Mouse (Mus musculus) heart, embryonic 16.5 days (tissue): ENCODE measurements around the gene Ubxn11. TPM values are rescaled to one million over a fixed set of nuclear protein-coding genes. Genes with fewer than 3 reads are reported as not detected.

Experiments
- ATAC-seq: fragments of 200-750 bp; cut with Nextera tagmentation; replicated peaks from 2 replicates; pipeline ENCODE4 v1.8.0; 2017; ENCODE audit warnings: moderate number of reproducible peaks; ENCODE audit not compliant: insufficient read depth, low FRiP score; ENCODE audit errors: extremely low read depth
- H3K27ac ChIP-seq: fragments of 300-500 bp; sonication (generic); 2 replicates; pipeline ENCODE4 v1.5.1; 2014; ENCODE audit warnings: mild to moderate bottlenecking, low read length, control low read depth, moderate library complexity
- H3K27me3 ChIP-seq: fragments of 300-500 bp; sonication (generic); 2 replicates; pipeline ENCODE4 v1.6.1; 2014; ENCODE audit warnings: low read length, mixed read lengths; ENCODE audit not compliant: control insufficient read depth, insufficient read depth
- H3K36me3 ChIP-seq: fragments of 300-500 bp; sonication (generic); 2 replicates; pipeline ENCODE4 v1.6.1; 2014; ENCODE audit not compliant: control insufficient read depth, insufficient read depth
- H3K4me1 ChIP-seq: fragments of 300-500 bp; sonication (generic); 2 replicates; pipeline ENCODE4 v1.6.1; 2014; ENCODE audit warnings: low read length, mixed read lengths; ENCODE audit not compliant: control insufficient read depth, insufficient read depth
- H3K4me2 ChIP-seq: fragments of 300-500 bp; sonication (generic); 2 replicates; pipeline ENCODE4 v1.6.1; 2014; ENCODE audit warnings: low read depth, mild to moderate bottlenecking, control low read depth, low read length
- H3K4me3 ChIP-seq: fragments of 300-500 bp; sonication (generic); 2 replicates; pipeline ENCODE4 v1.5.1; 2014; ENCODE audit warnings: mild to moderate bottlenecking, control low read depth, low read length
- H3K9ac ChIP-seq: fragments of 300-500 bp; sonication (generic); 2 replicates; pipeline ENCODE4 v1.6.1; 2014; ENCODE audit warnings: low read length, control low read depth
- H3K9me3 ChIP-seq: fragments of 300-500 bp; sonication (generic); replicated peaks from 2 replicates; pipeline ENCODE4 v1.6.1; 2016; ENCODE audit warnings: low read length; ENCODE audit not compliant: control insufficient read depth
- WGBS: fragments of 180-500 bp; shearing (Covaris S2); extraction: QIAGEN DNeasy Blood & Tissue Kit; methylation state at CpG from one replicate; pipeline ENCODE4 v1.1.7; 2014; 5-methylcytosine and 5-hydroxymethylcytosine counted together
- polyA plus RNA-seq: library from polyadenylated mRNA; unstranded; fragments of >200 nt; fragmentation: Nextera tagmentation; extraction: Ambion mirVana; gene quantifications from 2 replicates; pipeline ENCODE4 v1.2.1, GENCODE M21; 2015

Gene Ubxn11
- polyA plus RNA-seq, 1 experiment from 2014 or later = 3.5 TPM

GRCm38 (mm10) chr4:134126300-134127120 is 24.1 kb downstream of the Ubxn11 start:
- Histone ChIP-seq H3K9me3 (no peaks in the 10 kb centered on the region), H3K27ac (no peak overlapping the region), H3K36me3 (peaks cover 6% of the 10 kb centered on the region), H3K27me3 (no peaks in the 10 kb centered on the region), H3K4me2 (no peak overlapping the region), H3K4me3 (no peak overlapping the region), H3K4me1 (peaks cover 18% of the 10 kb centered on the region), H3K9ac (no peak overlapping the region)
- 86% methylated on average over 21 of the region's 21 CpGs for WGBS
- no peak for ATAC-seq

GRCm38 (mm10) chr4:134127121-134127455 is 24.7 kb downstream of the Ubxn11 start:
- 81% methylated on average over 7 of the region's 7 CpGs for WGBS
- Histone ChIP-seq H3K27ac (no peak overlapping the region), H3K36me3 (peaks cover 7% of the 10 kb centered on the region), H3K4me1 (peaks cover 18% of the 10 kb centered on the region), H3K4me3 (no peak overlapping the region; the same call in 1 of the 2 replicates), H3K27me3 (no peaks in the 10 kb centered on the region), H3K9ac (no peak overlapping the region), H3K4me2 (peak overlapping the region; percentile 81; the same call in 1 of the 2 replicates), H3K9me3 (no peaks in the 10 kb centered on the region)
- ATAC-seq = no peak

- Histone ChIP-seq H3K4me2 (peak overlapping the region; percentile 81), H3K36me3 (peaks cover 7% of the 10 kb centered on the region), H3K4me1 (peaks cover 18% of the 10 kb centered on the region), H3K9ac (peak overlapping the region; percentile 89), H3K27me3 (no peaks in the 10 kb centered on the region), H3K4me3 (peak overlapping the region; percentile 80), H3K9me3 (no peaks in the 10 kb centered on the region), H3K27ac (no peak overlapping the region; the same call in 1 of the 2 replicates)
- ATAC-seq = no peak
- WGBS = 46% methylated on average over 8 of the region's 8 CpGs
Measured at GRCm38 (mm10) chr4:134127793-134128192, 25.4 kb downstream of the Ubxn11 start.

- peak; percentile 96 for ATAC-seq
- Histone ChIP-seq H3K4me1 (peaks cover 18% of the 10 kb centered on the region), H3K9ac (peak within 1 kb of the TSS; percentile 89), H3K27me3 (no peaks in the 10 kb centered on the region), H3K9me3 (no peaks in the 10 kb centered on the region), H3K36me3 (peaks cover 7% of the 10 kb centered on the region), H3K4me3 (peak within 1 kb of the TSS; percentile 80), H3K27ac (peak within 1 kb of the TSS; percentile 82), H3K4me2 (peak within 1 kb of the TSS; percentile 81)
- WGBS = under 1% methylated on average over 47 of the region's 50 CpGs
Measured at GRCm38 (mm10) chr4:134128221-134128982, 26.0 kb downstream of the Ubxn11 start, which contains the start of gene Sh3bgrl3. Sh3bgrl3 (minus strand) TSS chr4:134128789.

- WGBS = under 1% methylated on average over 14 of the region's 14 CpGs
- Histone ChIP-seq H3K4me3 (peak overlapping the region; percentile 80), H3K4me2 (peak overlapping the region; percentile 81), H3K36me3 (peaks cover 7% of the 10 kb centered on the region), H3K4me1 (peaks cover 18% of the 10 kb centered on the region), H3K27ac (peak overlapping the region; percentile 82), H3K9ac (peak overlapping the region; percentile 76), H3K27me3 (no peaks in the 10 kb centered on the region), H3K9me3 (no peaks in the 10 kb centered on the region)
- ATAC-seq = peak; percentile 61
Measured at GRCm38 (mm10) chr4:134128983-134129362, 26.6 kb downstream of the Ubxn11 start.

GRCm38 (mm10) chr4:134129482-134129881 is 27.1 kb downstream of the Ubxn11 start:
- Histone ChIP-seq H3K4me2 (peak overlapping the region; percentile 81), H3K4me3 (peak overlapping the region; percentile 80), H3K9ac (peak overlapping the region; percentile 76), H3K27me3 (no peaks in the 10 kb centered on the region), H3K27ac (peak overlapping the region; percentile 82), H3K36me3 (peaks cover 7% of the 10 kb centered on the region), H3K4me1 (peaks cover 16% of the 10 kb centered on the region), H3K9me3 (no peaks in the 10 kb centered on the region)
- no peak for ATAC-seq
- 27% methylated on average over 6 of the region's 6 CpGs for WGBS

- Histone ChIP-seq H3K36me3 (peaks cover 7% of the 10 kb centered on the region), H3K4me1 (peaks cover 15% of the 10 kb centered on the region), H3K27ac (no peak overlapping the region), H3K27me3 (no peaks in the 10 kb centered on the region), H3K4me3 (no peak overlapping the region), H3K9me3 (no peaks in the 10 kb centered on the region), H3K4me2 (no peak overlapping the region), H3K9ac (no peak overlapping the region)
- WGBS = 64% methylated on average over 3 of the region's 3 CpGs
- no peak for ATAC-seq
Measured at GRCm38 (mm10) chr4:134132117-134132516, 29.7 kb downstream of the Ubxn11 start.

- Histone ChIP-seq H3K4me3 (no peak overlapping the region), H3K9me3 (no peaks in the 10 kb centered on the region), H3K4me1 (peaks cover 10% of the 10 kb centered on the region), H3K36me3 (peaks cover 10% of the 10 kb centered on the region), H3K27ac (no peak overlapping the region), H3K27me3 (no peaks in the 10 kb centered on the region), H3K9ac (no peak overlapping the region), H3K4me2 (no peak overlapping the region)
- ATAC-seq = no peak
- WGBS = 52% methylated on average over 8 of the region's 8 CpGs
Measured at GRCm38 (mm10) chr4:134132519-134133095, 30.2 kb downstream of the Ubxn11 start.
